8 mouse cellular contexts compared by ENCODE assay signal in genomic region chr10:64750791-64751190, GRCm38 (mm10).
DNase-seq lines count a peak whose midpoint lies in the region; ATAC-seq and TF ChIP-seq lines count a peak whose summit lies in the region.

No protein-coding gene starts in this region.

- no peak overlapping the region for H3K4me2 ChIP-seq in liver, postnatal 0 days (ENCODE audit: low read depth, low read length)
- no peak overlapping the region for H3K4me2 ChIP-seq in liver, embryonic 11.5 days
- H3K4me2 ChIP-seq in midbrain, embryonic 14.5 days (ENCODE audit: low read length), result no peak overlapping the region

- H3K36me3 ChIP-seq in liver, postnatal 0 days (replicated peaks; ENCODE audit: insufficient read depth, low read length), result no peaks in the 10 kb centered on the region
- H3K36me3 ChIP-seq in liver, embryonic 11.5 days (ENCODE audit: control insufficient read depth, insufficient read depth, low read length), result no peaks in the 10 kb centered on the region
- H3K36me3 ChIP-seq in midbrain, embryonic 14.5 days (ENCODE audit: control insufficient read depth, insufficient read depth, low read length), result no peaks in the 10 kb centered on the region

- H3K4me1 ChIP-seq in liver, postnatal 0 days (ENCODE audit: insufficient read depth), result no peaks in the 10 kb centered on the region
- no peaks in the 10 kb centered on the region for H3K4me1 ChIP-seq in liver, embryonic 11.5 days (replicated peaks; ENCODE audit: control insufficient read depth, insufficient read depth, low read length)
- no peaks in the 10 kb centered on the region for H3K4me1 ChIP-seq in midbrain, embryonic 14.5 days (ENCODE audit: control insufficient read depth, insufficient read depth, low read length)

- no peak overlapping the region for H3K9ac ChIP-seq in liver, postnatal 0 days (replicated peaks)
- H3K9ac ChIP-seq in liver, embryonic 11.5 days (ENCODE audit: low read depth, low read length), result no peak overlapping the region
- no peak overlapping the region for H3K9ac ChIP-seq in midbrain, embryonic 14.5 days (replicated peaks; ENCODE audit: low read length)

- TF ChIP-seq CTCF in liver, postnatal 0 days (IDR thresholded peaks at IDR 0.05; ENCODE audit: low read depth), result peak; percentile 59

- 31% methylated on average over 5 of the region's 5 CpGs for WGBS in liver, postnatal 0 days (ENCODE audit: insufficient replicate concordance)
- 30% methylated on average over 5 of the region's 5 CpGs for WGBS in liver, embryonic 11.5 days
- WGBS in midbrain, embryonic 14.5 days, result 44% methylated on average over 5 of the region's 5 CpGs

- no peak for ATAC-seq in CD4-positive, CD25-positive, alpha-beta regulatory T cell, adult 4 months
- no peak for ATAC-seq in liver, postnatal 0 days
- no peak for ATAC-seq in liver, embryonic 11.5 days (replicated peaks; ENCODE audit: low FRiP score)
- ATAC-seq in midbrain, embryonic 14.5 days (ENCODE audit: low FRiP score, low TSS enrichment), result no peak; the same call in 1 of the 2 replicates

- DNase-seq in CD4-positive, CD25-positive, alpha-beta regulatory T cell, adult 2 months (ENCODE audit: low read depth, low spot score), result peak; percentile 2
- DNase-seq in liver, postnatal 0 days, result peak; percentile 12
- no peak for DNase-seq in liver, embryonic 11.5 days (ENCODE audit: low spot score)
- peak; percentile 45 for DNase-seq in cerebellum, adult 8-10 months
- DNase-seq in kidney, postnatal 14 days, result peak; percentile 14
- peak; percentile 82 for DNase-seq in midbrain, embryonic 14.5 days
- DNase-seq in thymus, adult 18-20 months, result no peak

- no peaks in the 10 kb centered on the region for H3K27me3 ChIP-seq in liver, postnatal 0 days (ENCODE audit: insufficient read depth, low read length)
- H3K27me3 ChIP-seq in liver, embryonic 11.5 days (replicated peaks; ENCODE audit: control insufficient read depth, insufficient read depth, low read length), result no peaks in the 10 kb centered on the region
- H3K27me3 ChIP-seq in midbrain, embryonic 14.5 days (ENCODE audit: control insufficient read depth, insufficient read depth, low read length), result no peaks in the 10 kb centered on the region

- no peak overlapping the region for H3K27ac ChIP-seq in liver, postnatal 0 days (ENCODE audit: low read depth)
- H3K27ac ChIP-seq in liver, embryonic 11.5 days (ENCODE audit: low read depth, low read length), result no peak overlapping the region
- no peak overlapping the region for H3K27ac ChIP-seq in midbrain, embryonic 14.5 days (replicated peaks; ENCODE audit: low read depth, low read length)

- no peak for TF ChIP-seq EP300 in liver, postnatal 0 days (IDR thresholded peaks at IDR 0.05; ENCODE audit: low read depth)

- H3K4me3 ChIP-seq in liver, postnatal 0 days (ENCODE audit: low read depth, low read length), result no peak overlapping the region
- H3K4me3 ChIP-seq in liver, embryonic 11.5 days (ENCODE audit: low read depth, low read length), result no peak overlapping the region
- H3K4me3 ChIP-seq in midbrain, embryonic 14.5 days (replicated peaks; ENCODE audit: low read depth, low read length), result no peak overlapping the region

- H3K9me3 ChIP-seq in liver, postnatal 0 days (ENCODE audit: low read length), result no peaks in the 10 kb centered on the region
- no peaks in the 10 kb centered on the region for H3K9me3 ChIP-seq in liver, embryonic 11.5 days (ENCODE audit: control insufficient read depth, low read length)
- peaks cover 3% of the 10 kb centered on the region; the same call in 1 of the 2 replicates for H3K9me3 ChIP-seq in midbrain, embryonic 14.5 days (ENCODE audit: control insufficient read depth, low read length)

Comparison
In these comparisons a context has a peak if more than half of its experiments do, and no peak if none do; other contexts are left out.
1. DNase-seq: peak in CD4-positive, CD25-positive, alpha-beta regulatory T cell, adult 2 months (single experiment), liver, postnatal 0 days (single experiment), cerebellum, adult 8-10 months (single experiment), kidney, postnatal 14 days (single experiment) and midbrain, embryonic 14.5 days (single experiment); none in liver, embryonic 11.5 days (single experiment) and thymus, adult 18-20 months (0 of 2).